Mouse (Mus musculus) megakaryocyte, embryonic 14.5 days (primary cell): ENCODE results near the gene Parn.

Experiments used
- FLI1 ChIP-seq: IDR thresholded peaks from 2 replicates; pipeline ENCODE4 v1.6.1; 2012; ENCODE audit warnings: low read length, inconsistent platforms, mixed read lengths
- GATA1 ChIP-seq: IDR thresholded peaks from 3 replicates; pipeline ENCODE4 v1.6.1; 2012; ENCODE audit warnings: mixed read lengths, low read length, inconsistent platforms, borderline replicate concordance

DNA sequence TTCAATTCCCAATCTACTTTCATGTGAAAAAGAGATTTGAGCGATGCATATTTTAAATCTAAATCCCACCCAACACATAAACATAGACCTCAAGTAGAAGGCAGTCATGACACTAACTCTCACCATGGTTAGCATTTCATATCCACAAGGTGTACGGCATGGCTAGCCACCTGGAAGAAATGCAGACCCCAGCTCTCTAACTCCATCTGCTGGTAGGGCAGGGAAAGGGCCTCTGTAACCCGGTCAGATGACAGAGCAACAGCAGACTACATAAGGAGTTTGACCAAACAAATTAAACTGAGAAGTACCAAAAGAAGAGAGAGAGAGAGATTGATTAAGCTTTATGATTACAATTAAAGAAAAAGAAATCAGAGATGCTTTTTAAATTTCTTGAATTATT, 87.2 kb downstream of the Parn start:
- TF ChIP-seq GATA1 (no peak), FLI1 (no peak)
